Mouse (Mus musculus) MEL (cell line): Measurements from ENCODE around the gene Bad. TPM values are rescaled to one million over a fixed set of nuclear protein-coding genes. Genes with fewer than 3 reads are reported as not detected.

ENCODE experiments used
- DNase-seq: peaks from one replicate; pipeline ENCODE4 v3.0.0; 2011; ENCODE audit warnings: low read depth, low spot score
- H3K27ac ChIP-seq: 2 replicates; pipeline ENCODE4 v1.5.1; 2012; ENCODE audit warnings: low read depth, mild to moderate bottlenecking, control low read depth, low read length, moderate library complexity; ENCODE audit not compliant: control insufficient read depth
- H3K27me3 ChIP-seq, 2 experiments: fragments of 150-350 bp in 1 of 2; sonication (generic) in 1 of 2; 2 replicates each; pipeline ENCODE4 v1.6.1; 2012; ENCODE audit warnings: low read length in 2 of 2, mild to moderate bottlenecking in 2 of 2, improper control_type of control experiment in 1 of 2, moderate library complexity in 1 of 2; ENCODE audit not compliant: insufficient read depth in 2 of 2, control insufficient read depth in 1 of 2
- H3K36me3 ChIP-seq, 2 experiments: 2 replicates each; pipeline ENCODE4 v1.6.1; 2012 to 2014; ENCODE audit warnings: low read length in 2 of 2, improper control_type of control experiment in 1 of 2, inconsistent platforms in 1 of 2, mild to moderate bottlenecking in 1 of 2; ENCODE audit not compliant: insufficient read depth in 2 of 2, control insufficient read depth in 1 of 2
- H3K4me1 ChIP-seq, 2 experiments: fragments of 150-350 bp in 1 of 2; sonication (generic) in 1 of 2; 2 replicates each; pipeline ENCODE4 v1.6.1; 2012; ENCODE audit warnings: low read length in 2 of 2, improper control_type of control experiment in 1 of 2, mild to moderate bottlenecking in 1 of 2; ENCODE audit not compliant: insufficient read depth in 2 of 2, control insufficient read depth in 1 of 2
- H3K4me3 ChIP-seq, 2 experiments: fragments of 150-350 bp in 1 of 2; sonication (generic) in 1 of 2; 2 replicates each; pipeline ENCODE4 v1.5.1; 2012; ENCODE audit warnings: low read depth in 2 of 2, low read length in 2 of 2, mild to moderate bottlenecking in 2 of 2, moderate library complexity in 2 of 2, control low read depth in 1 of 2, improper control_type of control experiment in 1 of 2; ENCODE audit not compliant: control insufficient read depth in 1 of 2, insufficient read depth in 1 of 2
- H3K79me2 ChIP-seq: 2 replicates; pipeline ENCODE4 v1.6.1; 2012; ENCODE audit warnings: mild to moderate bottlenecking, low read length, moderate library complexity; ENCODE audit not compliant: control insufficient read depth, poor library complexity, insufficient read depth
- H3K9ac ChIP-seq: 2 replicates; pipeline ENCODE4 v1.6.1; 2012; ENCODE audit warnings: low read depth, mild to moderate bottlenecking, control low read depth, low read length, moderate library complexity; ENCODE audit not compliant: control insufficient read depth, poor library complexity, severe bottlenecking
- H3K9me3 ChIP-seq: fragments of 150-350 bp; sonication (generic); replicated peaks from 2 replicates; pipeline ENCODE4 v1.6.1; 2012; ENCODE audit warnings: mild to moderate bottlenecking, low read length, improper control_type of control experiment, moderate library complexity; ENCODE audit not compliant: insufficient read depth
- E2F4 ChIP-seq: IDR thresholded peaks from 2 replicates; pipeline ENCODE4 v1.6.1; 2011; ENCODE audit warnings: low read depth, low read length, improper control_type of control experiment, borderline replicate concordance
- ELF1 ChIP-seq: IDR thresholded peaks from 2 replicates; pipeline ENCODE4 v1.6.1; 2014; ENCODE audit warnings: low read depth, mild to moderate bottlenecking, inconsistent platforms, low read length, improper control_type of control experiment, moderate library complexity
- ETS1 ChIP-seq: IDR thresholded peaks from 2 replicates; pipeline ENCODE4 v1.6.1; 2012; ENCODE audit warnings: low read depth, mild to moderate bottlenecking, inconsistent platforms, low read length, improper control_type of control experiment, moderate library complexity
- GATA1 ChIP-seq: IDR thresholded peaks from 2 replicates; pipeline ENCODE4 v1.6.1; 2011; ENCODE audit warnings: low read depth, low read length, improper control_type of control experiment
- HCFC1 ChIP-seq: IDR thresholded peaks from 2 replicates; pipeline ENCODE4 v1.6.1; 2012; ENCODE audit warnings: low read depth, mild to moderate bottlenecking, inconsistent platforms, low read length, improper control_type of control experiment, moderate library complexity
- JUND ChIP-seq: IDR thresholded peaks from 2 replicates; pipeline ENCODE4 v1.6.1; 2011; ENCODE audit warnings: low read depth, mild to moderate bottlenecking, improper control_type of control experiment, low read length
- KAT2A ChIP-seq: conservative IDR thresholded peaks from 2 replicates; pipeline ENCODE4 v1.6.1; 2012; ENCODE audit warnings: low read depth, low read length, improper control_type of control experiment, inconsistent platforms
- MAX ChIP-seq: IDR thresholded peaks from 2 replicates; pipeline ENCODE4 v1.6.1; 2011; ENCODE audit warnings: low read length, improper control_type of control experiment
- MEF2A ChIP-seq: IDR thresholded peaks from 2 replicates; pipeline ENCODE4 v1.6.1; 2014; ENCODE audit warnings: low read depth, mild to moderate bottlenecking, inconsistent platforms, low read length, improper control_type of control experiment; ENCODE audit not compliant: poor library complexity, insufficient replicate concordance, severe bottlenecking; ENCODE audit errors: extremely low read depth
- MYC ChIP-seq: IDR thresholded peaks from 2 replicates; pipeline ENCODE4 v1.6.1; 2011; ENCODE audit warnings: low read depth, mild to moderate bottlenecking, low read length, improper control_type of control experiment, moderate library complexity
- NRF1 ChIP-seq: IDR thresholded peaks from 2 replicates; pipeline ENCODE4 v1.6.1; 2014; ENCODE audit warnings: low read depth, mild to moderate bottlenecking, inconsistent platforms, low read length, improper control_type of control experiment, moderate library complexity; ENCODE audit not compliant: poor library complexity, insufficient read depth, severe bottlenecking
- POLR2A ChIP-seq, 2 experiments: IDR thresholded peaks; 2 replicates each; pipeline ENCODE4 v1.6.1; 2011 to 2012; ENCODE audit warnings: low read length in 2 of 2, mild to moderate bottlenecking in 2 of 2, control low read depth in 1 of 2, improper control_type of control experiment in 1 of 2, low read depth in 1 of 2, moderate library complexity in 1 of 2; ENCODE audit not compliant: control insufficient read depth in 1 of 2, insufficient read depth in 1 of 2, poor library complexity in 1 of 2
- POLR2AphosphoS5 ChIP-seq: IDR thresholded peaks from 2 replicates; pipeline ENCODE4 v1.6.1; 2012; ENCODE audit warnings: low read depth, borderline replicate concordance, mild to moderate bottlenecking, inconsistent platforms, low read length, moderate library complexity, mixed read lengths
- RAD21 ChIP-seq: IDR thresholded peaks from 2 replicates; pipeline ENCODE4 v1.6.1; 2011; ENCODE audit warnings: mild to moderate bottlenecking, low read depth, low read length, improper control_type of control experiment
- TCF12 ChIP-seq: IDR thresholded peaks from 2 replicates; pipeline ENCODE4 v1.6.1; 2014; ENCODE audit warnings: low read depth, mild to moderate bottlenecking, inconsistent platforms, low read length, improper control_type of control experiment, moderate library complexity
- UBTF ChIP-seq: IDR thresholded peaks from 2 replicates; pipeline ENCODE4 v1.6.1; 2012; ENCODE audit warnings: low read depth, mild to moderate bottlenecking, inconsistent platforms, low read length, improper control_type of control experiment, moderate library complexity, borderline replicate concordance; ENCODE audit not compliant: insufficient read depth
- USF1 ChIP-seq: IDR thresholded peaks from 2 replicates; pipeline ENCODE4 v1.6.1; 2014; ENCODE audit warnings: low read depth, mild to moderate bottlenecking, inconsistent platforms, low read length, improper control_type of control experiment, moderate library complexity
- ZC3H11A ChIP-seq: IDR thresholded peaks from 2 replicates; pipeline ENCODE4 v1.6.1; 2012; ENCODE audit warnings: low read depth, mild to moderate bottlenecking, inconsistent platforms, low read length, improper control_type of control experiment
- ZKSCAN1 ChIP-seq: IDR thresholded peaks from 2 replicates; pipeline ENCODE4 v1.6.1; 2012; ENCODE audit warnings: low read depth, mild to moderate bottlenecking, inconsistent platforms, low read length, improper control_type of control experiment, moderate library complexity
- polyA plus RNA-seq, 2 experiments: library from polyadenylated mRNA; stranded (reverse) in 1 of 2; unstranded in 1 of 2; fragments of >175 nt in 1 of 2; fragments of >200 nt in 1 of 2; gene quantifications; 2 replicates each; pipeline versions ENCODE4 v1.2.1 to v1.2.4; 2012; ENCODE audit warnings: low replicate concordance in 2 of 2, low read depth in 1 of 2; ENCODE audit not compliant: insufficient read length in 2 of 2, insufficient read depth in 1 of 2, missing spikeins in 1 of 2
- total RNA-seq: library from RNA; depleted of rRNA; stranded (reverse); fragments of 300-350 nt; gene quantifications from 2 replicates; pipeline ENCODE4 v1.2.3, GENCODE M21; 2012

Gene Bad
- total and polyA plus RNA-seq, 3 experiments: 51.7 to 69.7 TPM; not detected in 1

- TF ChIP-seq JUND (no peak), RAD21 (no peak), USF1 (no peak), E2F4 (no peak), TCF12 (no peak), POLR2AphosphoS5 (no peak), MYC (no peak), MEF2A (no peak), NRF1 (no peak), ELF1 (no peak), KAT2A (no peak), MAX (no peak), UBTF (no peak), GATA1 (no peak), POLR2A (IDR thresholded peaks at IDR 0.05; ENCODE audit: control insufficient read depth in 1 of 2, insufficient read depth in 1 of 2, low read depth in 1 of 2, low read length in 2 of 2, poor library complexity in 1 of 2) (no peak), ZC3H11A (no peak), HCFC1 (no peak), ETS1 (no peak)
- H3K4me1 ChIP-seq: no peaks in the 10 kb centered on the region
- no peak for DNase-seq
- H3K79me2 ChIP-seq: no peaks in the 10 kb centered on the region
- no peak overlapping the region for H3K9ac ChIP-seq
- no peak overlapping the region for H3K4me3 ChIP-seq
- H3K9me3 ChIP-seq: no peaks in the 10 kb centered on the region
- H3K27me3 ChIP-seq: no peaks in the 10 kb centered on the region
- H3K36me3 ChIP-seq: no peaks in the 10 kb centered on the region
- no peak overlapping the region for H3K27ac ChIP-seq
Measured at GRCm38 (mm10) chr19:6931002-6931401, 10.7 kb upstream of the Bad start.

- H3K36me3 ChIP-seq: no peaks in the 10 kb centered on the region
- TF ChIP-seq ZKSCAN1: no peak
- no peaks in the 10 kb centered on the region for H3K27me3 ChIP-seq
- H3K27ac ChIP-seq: no peak overlapping the region
- no peaks in the 10 kb centered on the region for H3K79me2 ChIP-seq
- no peak for DNase-seq
- H3K9me3 ChIP-seq: no peaks in the 10 kb centered on the region
- H3K4me3 ChIP-seq: no peak overlapping the region
- H3K4me1 ChIP-seq: no peaks in the 10 kb centered on the region
- H3K9ac ChIP-seq: no peak overlapping the region
Measured at GRCm38 (mm10) chr19:6932018-6932417, 9.6 kb upstream of the Bad start.
